Mouse (Mus musculus) ovary, postnatal 36 days (tissue): ENCODE data around the gene Wdr61.
A peak's percentile ranks its signal among the peaks of the same experiment; 100 is the strongest.

Experiments used
- DNase-seq: peaks from one replicate; pipeline ENCODE4 v3.0.0; 2022; ENCODE audit warnings: low spot score, mixed read lengths

The Wdr61 gene

DNA sequence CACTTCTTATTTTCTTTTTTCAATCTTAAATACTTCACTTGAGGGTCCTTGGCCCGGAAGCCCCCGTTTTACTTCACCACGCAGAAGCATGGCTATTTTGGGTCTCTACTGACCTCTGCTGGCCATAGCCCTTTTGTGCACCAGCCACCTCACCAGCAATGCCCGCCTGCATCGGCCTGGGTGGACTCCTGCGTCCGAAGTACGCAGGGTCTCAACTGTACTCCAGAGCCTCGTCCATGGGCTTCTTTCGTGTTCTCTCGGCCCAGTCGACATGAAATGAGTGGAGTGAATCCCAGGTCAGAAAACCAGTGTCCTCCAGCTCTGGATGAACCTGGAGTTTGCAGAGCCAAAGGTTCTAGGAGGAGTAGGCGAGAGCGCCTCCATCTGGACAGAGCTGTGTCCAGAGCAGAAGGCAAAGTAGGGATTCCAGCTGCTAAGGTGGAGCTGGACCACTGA, 57.8 kb downstream of the Wdr61 start:
- peak; percentile 77 for DNase-seq

DNA sequence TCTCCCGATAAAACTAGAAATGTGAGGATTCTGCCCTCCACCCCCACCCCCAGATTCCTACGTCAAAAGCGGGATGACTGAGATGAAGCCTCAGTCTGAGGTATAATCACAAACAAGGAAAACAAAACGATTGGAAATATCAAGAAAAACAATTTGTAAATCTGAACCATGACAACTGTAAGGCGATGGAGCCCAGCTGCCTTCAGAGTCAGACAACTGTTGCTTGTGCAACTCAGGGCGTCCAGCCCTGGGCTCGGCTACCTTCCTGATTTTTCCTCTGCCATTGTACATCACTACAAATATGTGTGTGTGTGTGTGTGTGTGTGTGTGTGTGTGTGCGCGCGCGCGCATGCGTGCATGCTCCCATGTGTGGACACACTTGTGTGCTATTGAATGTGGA, 60.4 kb downstream of the Wdr61 start:
- DNase-seq, result no peak

DNA sequence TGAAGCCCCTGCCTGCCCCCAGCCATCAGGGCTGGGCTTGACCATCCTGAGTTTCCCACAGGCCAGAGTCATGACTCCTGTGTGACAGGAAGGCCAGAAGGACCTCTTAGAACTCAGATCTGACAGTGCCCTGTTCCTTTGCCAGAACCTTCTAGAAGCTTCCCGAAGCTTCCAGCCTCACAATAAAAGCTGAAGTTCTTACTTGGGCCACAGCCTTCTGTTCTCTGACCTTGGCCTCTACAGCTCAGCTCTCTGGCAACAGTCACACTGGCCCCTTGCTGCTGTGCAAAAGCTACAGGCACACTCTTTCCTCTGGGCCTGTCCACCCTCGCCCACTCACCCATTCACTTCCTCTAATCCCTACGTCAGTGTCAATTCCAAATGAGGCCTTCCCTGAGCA, 62.4 kb downstream of the Wdr61 start:
- no peak for DNase-seq

DNA sequence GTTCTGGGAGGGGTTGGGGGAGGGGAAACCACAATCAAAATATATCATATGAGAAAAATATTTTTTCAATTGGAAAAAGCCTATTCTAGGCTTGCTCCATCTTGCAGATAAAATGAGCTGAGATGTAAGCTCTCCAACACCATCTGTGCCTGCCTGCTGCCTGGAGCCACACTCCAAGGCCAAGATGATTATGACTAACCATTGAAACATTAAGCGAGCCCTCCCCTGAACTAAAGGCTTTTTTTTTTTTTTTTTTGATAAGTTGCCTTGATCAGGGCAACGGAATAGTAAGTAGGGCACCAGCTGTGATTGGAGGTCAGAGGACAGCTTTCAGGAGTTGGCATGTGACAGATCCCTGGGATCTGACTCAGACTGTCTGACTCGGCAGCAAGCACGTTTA, 65.9 kb downstream of the Wdr61 start:
- no peak for DNase-seq

DNA sequence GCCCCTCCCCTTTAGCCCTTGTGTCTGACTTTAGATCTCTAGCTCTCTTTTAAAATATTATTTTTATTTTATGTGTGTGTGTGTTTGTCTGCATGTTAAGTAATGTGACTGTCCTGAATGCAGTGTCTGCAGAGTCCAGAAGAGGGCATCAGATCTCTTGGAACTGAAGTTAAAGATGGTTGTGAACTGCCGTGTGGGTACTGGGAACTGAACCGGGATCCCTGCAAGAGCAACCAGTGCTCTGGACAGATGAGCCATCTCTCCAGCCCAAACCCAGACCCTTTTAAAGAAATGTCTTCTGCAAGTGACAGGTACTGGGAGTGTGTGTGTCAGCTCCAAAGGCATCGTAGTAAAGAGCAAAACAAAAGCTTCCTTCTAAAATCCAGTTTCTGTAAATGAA, 68.2 kb downstream of the Wdr61 start:
- DNase-seq, result no peak
